Mouse (Mus musculus): ENCODE results near the gene Ano1.

Gene Ano1

DNA sequence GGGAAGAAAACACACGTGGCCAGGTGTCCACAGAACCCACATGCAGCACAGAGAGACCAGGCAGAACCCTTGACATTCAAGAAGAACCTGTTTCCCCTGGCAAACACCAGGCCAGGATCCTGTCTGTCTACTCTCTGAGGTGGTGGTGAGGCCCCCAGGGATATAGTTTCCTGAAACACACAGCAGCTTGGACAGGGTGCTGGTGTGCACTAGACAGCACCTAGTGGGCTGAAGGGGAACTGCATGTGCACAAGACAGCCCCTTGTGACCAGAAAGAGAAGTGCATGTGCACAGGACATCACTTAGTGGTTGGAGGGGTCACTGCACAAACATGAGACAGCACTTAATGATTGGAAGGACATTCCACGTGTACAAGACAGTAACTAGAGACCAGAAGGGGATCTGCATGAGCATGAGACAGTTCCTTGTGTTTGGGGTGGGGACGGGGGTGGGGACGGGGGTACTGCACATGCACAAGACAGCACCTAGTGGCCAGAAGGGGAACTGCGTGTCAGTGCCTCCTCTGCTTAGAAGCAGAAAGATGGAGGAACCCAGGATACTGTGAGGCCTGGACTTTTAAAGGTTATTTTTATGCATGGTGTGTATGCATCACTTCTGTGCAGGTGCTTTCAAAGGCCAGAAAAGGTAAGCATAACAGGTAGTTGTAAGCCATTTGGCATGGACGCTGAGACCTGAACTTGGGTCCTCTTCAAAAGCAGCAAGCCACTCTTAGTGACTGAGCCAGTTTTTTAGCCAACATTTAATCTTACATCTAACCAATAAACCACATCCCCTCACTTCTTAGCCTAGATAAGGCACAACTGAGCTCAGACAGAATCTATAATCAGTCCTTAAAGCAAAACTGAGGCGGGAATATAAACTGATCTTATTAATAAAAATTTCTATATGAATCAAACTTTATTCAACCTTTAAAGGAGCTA is 54.7 kb downstream of the Ano1 start:
- peak; percentile 82 for DNase-seq (ENCODE audit: low read depth, low spot score)

GRCm38 (mm10) chr7:144689855-144690254 is 61.9 kb downstream of the Ano1 start:
- DNase-seq (ENCODE audit: low read depth, low spot score), result no peak

DNA sequence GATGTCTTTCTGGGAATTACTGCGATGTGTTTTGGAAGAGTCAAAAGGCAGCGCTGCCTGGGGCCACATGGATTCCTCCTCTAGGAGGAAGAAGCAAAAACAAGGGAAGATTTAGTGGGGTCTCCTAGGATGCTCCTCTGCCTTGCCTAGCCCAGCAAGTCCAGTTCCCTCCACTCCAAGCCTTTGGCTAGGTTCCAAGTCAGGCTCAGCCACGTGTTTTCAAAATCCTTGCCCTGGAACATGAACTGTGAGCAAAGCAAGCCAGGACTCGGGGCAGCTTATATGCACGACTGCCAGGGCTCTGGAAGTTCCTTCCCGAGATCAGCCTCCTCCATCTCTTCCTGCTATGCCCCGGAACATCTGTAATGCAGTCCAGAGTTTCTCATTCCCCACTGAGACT is 62.6 kb downstream of the Ano1 start:
- no peak for DNase-seq (ENCODE audit: low read depth, low spot score)

- no peak for DNase-seq (ENCODE audit: low read depth, low spot score)
Observed at GRCm38 (mm10) chr7:144687663-144688381, 64.0 kb downstream of the Ano1 start.

DNA sequence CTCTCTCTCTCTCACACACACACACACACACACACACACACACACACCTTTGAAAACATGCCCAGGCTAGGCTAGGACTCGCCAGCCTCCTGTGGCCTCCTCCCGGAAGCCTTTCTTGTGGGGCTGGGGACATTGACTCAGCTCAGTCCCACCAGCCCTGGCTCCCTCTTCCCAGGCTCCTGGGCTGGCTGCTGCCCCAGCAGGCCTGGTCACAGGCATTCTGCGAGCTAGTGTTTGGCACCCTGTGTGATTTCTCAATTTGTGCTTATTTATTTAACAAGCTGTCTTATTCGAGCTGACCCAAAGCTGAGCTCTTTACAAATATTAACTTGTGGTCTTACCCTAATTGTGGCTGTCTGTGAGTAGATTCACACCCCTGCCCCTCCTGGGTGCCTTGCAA is 66.8 kb downstream of the Ano1 start:
- DNase-seq (ENCODE audit: low read depth, low spot score), result no peak

DNA sequence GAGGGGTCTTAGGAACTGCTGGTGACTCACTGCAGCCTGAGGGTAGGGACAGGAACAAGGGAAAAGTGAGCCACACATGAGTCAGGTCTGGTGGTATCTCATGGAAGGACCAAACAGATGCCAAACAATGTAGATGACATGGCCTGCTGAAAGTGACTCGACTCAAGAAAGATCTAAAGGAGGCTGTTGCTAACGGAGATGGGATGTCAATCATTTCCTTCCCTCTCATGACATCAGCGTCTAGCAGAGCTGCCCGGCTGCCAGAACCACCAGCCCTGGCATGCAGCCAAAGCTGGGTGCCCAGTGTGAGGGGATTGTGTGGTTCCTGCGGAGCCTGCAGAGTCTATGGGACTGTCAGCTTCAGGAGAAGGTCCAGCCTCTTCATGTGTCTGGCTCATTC is 67.3 kb downstream of the Ano1 start:
- no peak for DNase-seq (ENCODE audit: low read depth, low spot score)

- DNase-seq (ENCODE audit: low read depth, low spot score), result no peak
Observed at GRCm38 (mm10) chr7:144680096-144680495, 71.7 kb downstream of the Ano1 start.

- no peak for DNase-seq (ENCODE audit: low read depth, low spot score)
Observed at GRCm38 (mm10) chr7:144678241-144679030, 73.3 kb downstream of the Ano1 start.

- no peak for DNase-seq (ENCODE audit: low read depth, low spot score)
Observed at GRCm38 (mm10) chr7:144677341-144678086, 74.3 kb downstream of the Ano1 start.

GRCm38 (mm10) chr7:144675632-144676031 is 76.1 kb downstream of the Ano1 start:
- DNase-seq (ENCODE audit: low read depth, low spot score), result no peak

GRCm38 (mm10) chr7:144669895-144670294 is 81.9 kb downstream of the Ano1 start:
- peak; percentile 21 for DNase-seq (ENCODE audit: low read depth, low spot score)

- no peak for DNase-seq (ENCODE audit: low read depth, low spot score)
Observed at GRCm38 (mm10) chr7:144668603-144669278, 83.0 kb downstream of the Ano1 start.

DNA sequence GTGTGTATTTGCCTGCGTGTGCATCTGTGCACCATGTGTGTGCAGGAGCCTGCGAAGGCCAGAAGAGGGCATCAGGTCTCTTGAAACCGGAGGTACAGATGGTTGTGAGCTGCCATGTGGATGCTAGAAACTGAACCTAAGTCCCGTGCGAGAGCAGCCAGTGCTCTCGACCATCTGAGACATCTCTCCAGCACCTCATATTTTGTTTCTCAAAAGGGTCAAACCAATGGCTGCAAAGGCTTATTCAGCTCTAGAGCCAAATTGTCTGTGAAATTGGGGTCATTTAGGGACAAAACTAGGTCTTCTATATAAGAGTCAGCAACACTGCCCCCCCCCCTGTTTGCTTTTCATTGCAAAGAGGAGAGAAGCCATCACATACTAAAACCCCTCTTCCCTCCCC is 84.7 kb downstream of the Ano1 start:
- DNase-seq (ENCODE audit: low read depth, low spot score), result peak; percentile 11

GRCm38 (mm10) chr7:144665585-144665984 is 86.2 kb downstream of the Ano1 start:
- no peak for DNase-seq (ENCODE audit: low read depth, low spot score)

GRCm38 (mm10) chr7:144663566-144663965 is 88.2 kb downstream of the Ano1 start:
- DNase-seq (ENCODE audit: low read depth, low spot score), result no peak

- DNase-seq (ENCODE audit: low read depth, low spot score), result peak; percentile 21
Observed at GRCm38 (mm10) chr7:144656261-144656967, 95.4 kb downstream of the Ano1 start.

DNA sequence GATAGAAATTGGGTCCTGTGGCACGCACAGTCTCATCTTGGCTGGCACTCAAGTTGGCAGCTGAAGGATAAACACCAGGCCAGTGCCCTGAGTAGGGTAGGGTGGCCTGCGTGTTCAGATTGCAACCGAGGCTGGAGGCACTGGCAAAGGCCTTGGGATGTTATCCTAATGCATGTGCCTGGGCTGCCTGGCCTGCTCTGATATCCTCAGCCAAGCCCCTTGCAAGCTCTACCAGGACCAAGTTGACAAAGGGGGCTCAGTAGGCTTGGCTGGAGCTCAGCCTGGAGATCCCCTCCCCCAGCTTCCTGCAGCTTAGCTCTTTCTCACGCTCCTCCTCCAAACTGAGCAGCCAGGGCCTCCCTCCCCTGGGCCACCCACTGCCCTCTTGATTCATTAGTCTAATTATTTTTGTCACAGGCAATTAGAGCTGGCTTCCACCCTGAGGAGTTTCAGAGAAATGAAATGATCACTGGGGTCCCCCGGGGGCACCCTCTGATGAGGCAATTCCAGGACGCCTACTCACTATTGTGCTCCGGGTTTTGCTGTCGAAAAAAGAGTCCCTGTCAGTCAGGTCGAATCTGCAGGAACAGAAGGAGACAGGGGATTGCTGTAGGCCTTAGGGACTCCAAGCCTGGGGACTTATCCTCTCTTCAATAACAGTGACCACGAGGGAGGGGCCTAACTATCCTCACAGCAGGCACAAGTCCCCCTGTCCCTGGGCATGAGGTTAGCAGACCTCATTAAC is 97.9 kb downstream of the Ano1 start:
- DNase-seq (ENCODE audit: low read depth, low spot score), result no peak

DNA sequence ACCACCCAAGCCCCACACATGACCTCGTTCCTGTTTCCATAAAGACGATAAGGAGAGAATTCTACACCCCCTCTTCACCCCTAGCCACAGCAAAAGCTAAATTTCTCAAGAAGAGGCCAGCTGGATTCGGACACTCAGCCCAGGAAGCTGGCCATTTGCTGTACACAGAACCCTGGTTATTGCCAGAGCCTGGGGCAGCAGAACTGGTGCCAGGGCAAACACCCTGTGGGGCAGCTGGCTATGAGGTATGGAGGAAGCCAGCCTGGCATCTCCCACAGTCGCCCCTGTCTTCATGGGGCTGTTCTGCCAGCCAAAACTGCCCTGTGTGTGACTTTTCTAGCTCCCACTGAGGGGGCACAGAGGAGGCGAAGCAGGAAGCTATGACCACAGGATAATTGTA is 104.2 kb downstream of the Ano1 start:
- DNase-seq (ENCODE audit: low read depth, low spot score), result no peak

GRCm38 (mm10) chr7:144640817-144641216 is 111.0 kb downstream of the Ano1 start:
- DNase-seq (ENCODE audit: low read depth, low spot score), result no peak

Data from R1 (cell line).